Mouse (Mus musculus) lung, embryonic 14.5 days (tissue): ENCODE data around the gene Zfp324. TPM values are rescaled to one million over a fixed set of nuclear protein-coding genes. Genes with fewer than 3 reads are reported as not detected.
A peak's percentile ranks its signal among the peaks of the same experiment; 100 is the strongest.
"Not testable (repeated sequence)": the region's sequence is repeated elsewhere in the genome, so short reads cannot be mapped to it uniquely, and the experiment has no call there.

ENCODE experiments used
- ATAC-seq: fragments of 200-750 bp; cut with Nextera tagmentation; 2 replicates; pipeline ENCODE4 v1.8.0; 2017; ENCODE audit warnings: mild to moderate bottlenecking, moderate TSS enrichment, moderate library complexity; ENCODE audit not compliant: insufficient read depth
- DNase-seq: peaks from one replicate; pipeline ENCODE4 v3.0.0-alpha.2; 2015
- H3K27ac ChIP-seq: fragments of 300-500 bp; sonication (generic); 2 replicates; pipeline ENCODE4 v1.5.1; 2014; ENCODE audit warnings: low read depth, mild to moderate bottlenecking, moderate library complexity
- H3K27me3 ChIP-seq: fragments of 300-500 bp; sonication (generic); 2 replicates; pipeline ENCODE4 v1.6.1; 2014; ENCODE audit warnings: low read length, control low read depth; ENCODE audit not compliant: insufficient read depth
- H3K36me3 ChIP-seq: fragments of 300-500 bp; sonication (generic); 2 replicates; pipeline ENCODE4 v1.6.1; 2014; ENCODE audit warnings: control low read depth; ENCODE audit not compliant: insufficient read depth
- H3K4me1 ChIP-seq: fragments of 300-500 bp; sonication (generic); 2 replicates; pipeline ENCODE4 v1.6.1; 2014; ENCODE audit warnings: antibody characterized with exemption, control low read depth; ENCODE audit not compliant: insufficient read depth
- H3K4me2 ChIP-seq: fragments of 300-500 bp; sonication (generic); 2 replicates; pipeline ENCODE4 v1.6.1; 2014; ENCODE audit warnings: mild to moderate bottlenecking
- H3K4me3 ChIP-seq: fragments of 300-500 bp; sonication (generic); 2 replicates; pipeline ENCODE4 v1.5.1; 2014; ENCODE audit warnings: low read depth, low read length
- H3K9ac ChIP-seq: fragments of 300-500 bp; sonication (generic); 2 replicates; pipeline ENCODE4 v1.6.1; 2014
- H3K9me3 ChIP-seq: fragments of 300-500 bp; sonication (generic); 2 replicates; pipeline ENCODE4 v1.6.1; 2016; ENCODE audit warnings: low read depth, low read length, control low read depth
- CTCF ChIP-seq: IDR thresholded peaks from 2 replicates; pipeline ENCODE4 v1.5.1; 2016; ENCODE audit warnings: antibody characterized with exemption, low read depth
- WGBS: fragments of 180-500 bp; shearing (Covaris S2); extraction: QIAGEN DNeasy Blood & Tissue Kit; methylation state at CpG from one replicate; pipeline ENCODE4 v1.1.7; 2014; 5-methylcytosine and 5-hydroxymethylcytosine counted together
- polyA plus RNA-seq: library from polyadenylated mRNA; unstranded; fragments of >200 nt; fragmentation: Nextera tagmentation; extraction: Ambion mirVana; gene quantifications from 2 replicates; pipeline ENCODE4 v1.2.1, GENCODE M21; 2014

The Zfp324 gene
- polyA plus RNA-seq, 1 experiment from 2014 or later: 11.1 TPM

GRCm38 (mm10) chr7:12927693-12928589 is 37.7 kb upstream of the Zfp324 start:
- Histone ChIP-seq H3K36me3 (peaks cover 45% of the 10 kb centered on the region), H3K4me2 (peak overlapping the region; percentile 66), H3K9me3 (no peaks in the 10 kb centered on the region), H3K9ac (peak overlapping the region; percentile 52), H3K27ac (no peak overlapping the region), H3K4me1 (peaks cover 7% of the 10 kb centered on the region), H3K4me3 (peak overlapping the region; percentile 36), H3K27me3 (0 out of 2 replicates have a peak, but pooled peaks cover 4% of the 10 kb centered on the region)
- WGBS: 4% methylated on average over 65 of the region's 65 CpGs
- no peak for TF ChIP-seq CTCF
- DNase-seq: peak; percentile 53
- peak; percentile 64 for ATAC-seq

GRCm38 (mm10) chr7:12933615-12934140 is 32.0 kb upstream of the Zfp324 start:
- Histone ChIP-seq H3K4me2 (no peak overlapping the region), H3K9me3 (no peaks in the 10 kb centered on the region), H3K27ac (no peak overlapping the region), H3K4me1 (no peaks in the 10 kb centered on the region), H3K4me3 (no peak overlapping the region), H3K9ac (no peak overlapping the region), H3K36me3 (0 out of 2 replicates have a peak, but pooled peaks cover 4% of the 10 kb centered on the region), H3K27me3 (0 out of 2 replicates have a peak, but pooled peaks cover 1% of the 10 kb centered on the region)
- 74% methylated on average over 4 of the region's 4 CpGs for WGBS
- ATAC-seq (no peak), DNase-seq (no peak)
- TF ChIP-seq CTCF: no peak

GRCm38 (mm10) chr7:12934808-12935207 is 30.8 kb upstream of the Zfp324 start:
- no peak for TF ChIP-seq CTCF
- DNase-seq (no peak), ATAC-seq (no peak)
- H3K27ac ChIP-seq: no peak overlapping the region
- no peaks in the 10 kb centered on the region for H3K4me1 ChIP-seq
- no peaks in the 10 kb centered on the region for H3K36me3 ChIP-seq
- no peak overlapping the region for H3K4me3 ChIP-seq
- no peaks in the 10 kb centered on the region for H3K27me3 ChIP-seq
- no peaks in the 10 kb centered on the region for H3K9me3 ChIP-seq
- H3K9ac ChIP-seq: no peak overlapping the region
- WGBS: 81% methylated on average over 3 of the region's 3 CpGs
- H3K4me2 ChIP-seq: no peak overlapping the region

- not testable (repeated sequence) for H3K4me2 ChIP-seq, H3K9me3 ChIP-seq, H3K27me3 ChIP-seq, H3K36me3 ChIP-seq, ATAC-seq, H3K4me1 ChIP-seq, H3K4me3 ChIP-seq, H3K9ac ChIP-seq, DNase-seq, H3K27ac ChIP-seq
- WGBS: 83% methylated on average over 3 of the region's 4 CpGs
These were observed 28.3 kb upstream of the Zfp324 start for GRCm38 (mm10) chr7:12937254-12937803.

GRCm38 (mm10) chr7:12940599-12940998 is 25.0 kb upstream of the Zfp324 start:
- Histone ChIP-seq H3K27ac (no peak overlapping the region), H3K4me3 (no peak overlapping the region), H3K36me3 (no peaks in the 10 kb centered on the region), H3K4me1 (no peaks in the 10 kb centered on the region), H3K4me2 (no peak overlapping the region), H3K9ac (no peak overlapping the region), H3K27me3 (no peaks in the 10 kb centered on the region), H3K9me3 (no peaks in the 10 kb centered on the region)
- DNase-seq: no peak
- WGBS: 79% methylated on average over 4 of the region's 4 CpGs
- no peak for TF ChIP-seq CTCF
- ATAC-seq: no peak

- Histone ChIP-seq H3K36me3 (no peaks in the 10 kb centered on the region), H3K27me3 (no peaks in the 10 kb centered on the region), H3K9me3 (no peaks in the 10 kb centered on the region), H3K27ac (no peak overlapping the region), H3K4me2 (no peak overlapping the region), H3K4me3 (no peak overlapping the region), H3K4me1 (no peaks in the 10 kb centered on the region), H3K9ac (no peak overlapping the region)
- peak; percentile 37 for DNase-seq
- ATAC-seq: no peak
- TF ChIP-seq CTCF: peak; percentile 49
These were observed 22.1 kb upstream of the Zfp324 start for GRCm38 (mm10) chr7:12943488-12943887.
